Mouse (Mus musculus) heart, adult 2 months (tissue): ENCODE measurements around the gene B4galt5.

Experiments used
- CTCF ChIP-seq: fragments of 200-600 bp; IDR thresholded peaks from 2 replicates; pipeline ENCODE4 v1.8.1; 2022; ENCODE audit warnings: antibody characterized with exemption, mild to moderate bottlenecking, moderate library complexity
- EP300 ChIP-seq: fragments of 200-500 bp; IDR thresholded peaks from 2 replicates; pipeline ENCODE4 v1.6.1; 2011; ENCODE audit warnings: low read depth, low read length, control low read depth; ENCODE audit not compliant: insufficient read depth

- TF ChIP-seq CTCF (no peak), EP300 (no peak)
These were observed 1.0 kb downstream of the B4galt5 start for GRCm38 (mm10) chr2:167347991-167348375.
